Mouse (Mus musculus) thymus, postnatal 14 days (tissue): ENCODE data around the gene Tcf12.

ENCODE experiments used
- DNase-seq: peaks from one replicate; pipeline ENCODE4 v3.0.0; 2021

Gene Tcf12

GRCm38 (mm10) chr9:72111622-72112550 lies at the start of gene Tcf12:
Gene Tcf12, minus strand, starts transcription at chr9:72111871.
- peak; percentile 92 for DNase-seq

GRCm38 (mm10) chr9:72158392-72158791 lies 46.7 kb upstream of the Tcf12 start:
- no peak for DNase-seq

GRCm38 (mm10) chr9:72157091-72157490 lies 45.4 kb upstream of the Tcf12 start:
- no peak for DNase-seq

- peak; percentile 21 for DNase-seq
These were observed 43.8 kb upstream of the Tcf12 start for GRCm38 (mm10) chr9:72155250-72156138.

GRCm38 (mm10) chr9:72144148-72144547 lies 32.5 kb upstream of the Tcf12 start:
- no peak for DNase-seq

GRCm38 (mm10) chr9:72137899-72138298 lies 26.2 kb upstream of the Tcf12 start:
- peak; percentile 17 for DNase-seq

- no peak for DNase-seq
These were observed 22.1 kb upstream of the Tcf12 start for GRCm38 (mm10) chr9:72133772-72134245.

- peak; percentile 87 for DNase-seq
These were observed 21.6 kb upstream of the Tcf12 start for GRCm38 (mm10) chr9:72133089-72133771.

GRCm38 (mm10) chr9:72132728-72133088 lies 21.0 kb upstream of the Tcf12 start:
- no peak for DNase-seq

GRCm38 (mm10) chr9:72129884-72130283 lies 18.2 kb upstream of the Tcf12 start:
- no peak for DNase-seq

- DNase-seq, result no peak
These were observed 13.8 kb upstream of the Tcf12 start for GRCm38 (mm10) chr9:72125442-72125841.

- DNase-seq, result no peak
These were observed 6.8 kb upstream of the Tcf12 start for GRCm38 (mm10) chr9:72118490-72118889.

GRCm38 (mm10) chr9:72111004-72111621 lies 558 bp downstream of the Tcf12 start:
- peak; percentile 73 for DNase-seq

- no peak for DNase-seq
These were observed 1.1 kb downstream of the Tcf12 start for GRCm38 (mm10) chr9:72110627-72111003.

- DNase-seq, result no peak
These were observed 8.2 kb downstream of the Tcf12 start for GRCm38 (mm10) chr9:72103471-72103870.

- peak; percentile 33 for DNase-seq
These were observed 11.6 kb downstream of the Tcf12 start for GRCm38 (mm10) chr9:72099945-72100685.

- peak; percentile 64 for DNase-seq
These were observed 13.6 kb downstream of the Tcf12 start for GRCm38 (mm10) chr9:72098056-72098455.

GRCm38 (mm10) chr9:72097083-72097482 lies 14.6 kb downstream of the Tcf12 start:
- DNase-seq, result peak; percentile 49

GRCm38 (mm10) chr9:72094675-72095074 lies 17.0 kb downstream of the Tcf12 start:
- peak; percentile 40 for DNase-seq

GRCm38 (mm10) chr9:72092191-72092590 lies 19.5 kb downstream of the Tcf12 start:
- no peak for DNase-seq

- no peak for DNase-seq
These were observed 22.6 kb downstream of the Tcf12 start for GRCm38 (mm10) chr9:72088893-72089611.
